Comparison of ENCODE assay signal across 8 mouse cellular contexts in genomic region chr9:101407141-101407540, GRCm38 (mm10).
DNase-seq lines count a peak whose midpoint lies in the region; ATAC-seq lines count a peak whose summit lies in the region.
"Had no signal": no experiment of that assay in that cellular context is flagged by ENCODE, and none has a peak within 500 bp of the region (broad histone marks: within the 10 kb centered on the region; RNA-seq: fewer than 3 reads in every experiment).

No protein-coding gene starts in this region.

- H3K36me3 ChIP-seq in midbrain, embryonic 10.5 days, result no peaks in the 10 kb centered on the region
- no peaks in the 10 kb centered on the region for H3K36me3 ChIP-seq in midbrain, embryonic 11.5 days (ENCODE audit: control insufficient read depth, insufficient read depth, low read length)

- H3K9me3 ChIP-seq in midbrain, embryonic 10.5 days (replicated peaks), result no peaks in the 10 kb centered on the region
- no peaks in the 10 kb centered on the region for H3K9me3 ChIP-seq in midbrain, embryonic 11.5 days (ENCODE audit: control insufficient read depth, low read length)

- intact Hi-C loops in left cerebral cortex, postnatal 10 days (cut with DNase I), result no loop called here

- whole genome bisulfite sequencing in midbrain, embryonic 10.5 days, result 70% methylated on average over 5 of the region's 5 CpGs
- WGBS in midbrain, embryonic 11.5 days, result 49% methylated on average over 5 of the region's 5 CpGs

- no peak overlapping the region for H3K4me3 ChIP-seq in midbrain, embryonic 10.5 days
- H3K4me3 ChIP-seq in midbrain, embryonic 11.5 days (ENCODE audit: low read depth, low read length), result no peak overlapping the region

- no peak overlapping the region for H3K9ac ChIP-seq in midbrain, embryonic 11.5 days (ENCODE audit: low read length)

- H3K4me2 ChIP-seq in midbrain, embryonic 11.5 days, result no peak overlapping the region

- H3K4me1 ChIP-seq in midbrain, embryonic 10.5 days, result peaks cover 26% of the 10 kb centered on the region
- peaks cover 5% of the 10 kb centered on the region for H3K4me1 ChIP-seq in midbrain, embryonic 11.5 days (ENCODE audit: control insufficient read depth, insufficient read depth, low read length)

- no peak for DNase-seq in midbrain, embryonic 10.5 days (ENCODE audit: low spot score)
- DNase-seq in midbrain, embryonic 11.5 days (ENCODE audit: low spot score, missing footprints), result no peak
- DNase-seq in left cerebral cortex, postnatal 10 days (ENCODE audit: extremely low spot score in 1 of 2, low spot score in 2 of 2), result peak; percentile 37 to 70
- peak; percentile 84 for DNase-seq in telencephalon, adult 2 months (ENCODE audit: low read depth, low spot score)
- no peak for DNase-seq in kidney, postnatal 4 days
- no peak for DNase-seq in adrenal gland, adult (ENCODE audit: inconsistent age in 2 of 2, low spot score in 1 of 2)
- DNase-seq: lung, postnatal 4 days had no signal

- H3K27ac ChIP-seq in midbrain, embryonic 10.5 days (replicated peaks), result 0 out of 2 replicates have a peak overlapping the region, but pooled peaks have one; percentile 49
- no peak overlapping the region for H3K27ac ChIP-seq in midbrain, embryonic 11.5 days (ENCODE audit: low read depth, low read length)

- no peak for ATAC-seq in midbrain, embryonic 11.5 days (ENCODE audit: low FRiP score)
- ATAC-seq in frontal cortex, adult (ENCODE audit: low TSS enrichment), result peak; percentile 93

- no peaks in the 10 kb centered on the region for H3K27me3 ChIP-seq in midbrain, embryonic 10.5 days (ENCODE audit: low read depth, poor library complexity, severe bottlenecking)
- H3K27me3 ChIP-seq in midbrain, embryonic 11.5 days (ENCODE audit: control insufficient read depth, insufficient read depth, low read length), result no peaks in the 10 kb centered on the region

Comparison
In these comparisons a context has a peak if more than half of its experiments do, and no peak if none do; other contexts are left out.
1. DNase-seq: peak in left cerebral cortex, postnatal 10 days (2 of 2) and telencephalon, adult 2 months (single experiment); none in midbrain, embryonic 10.5 days (single experiment), midbrain, embryonic 11.5 days (single experiment), kidney, postnatal 4 days (0 of 2) and adrenal gland, adult (0 of 2).